Mouse (Mus musculus): ENCODE measurements around the gene Glyatl3.

DNA sequence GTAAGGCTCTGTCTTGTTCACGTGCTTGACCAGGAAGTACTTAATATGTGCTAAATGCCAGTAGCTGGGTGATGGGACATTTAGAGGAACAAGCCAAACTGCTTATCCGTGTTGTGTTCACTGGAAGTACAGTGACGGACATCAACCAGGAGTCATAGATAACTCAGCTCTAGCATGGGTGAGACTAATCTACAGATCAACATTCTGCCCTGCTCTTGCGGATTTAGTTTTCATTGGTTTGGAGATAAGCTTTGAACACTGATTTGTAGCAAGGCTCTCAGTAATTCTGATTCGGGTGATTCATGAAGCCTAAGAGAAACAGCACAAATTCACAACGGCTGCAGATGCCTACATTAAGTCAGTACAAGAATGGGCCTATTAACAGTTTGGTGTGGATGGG lies 32.0 kb downstream of the Glyatl3 start:
- TF ChIP-seq EP300 (IDR thresholded peaks at IDR 0.05; ENCODE audit: low read depth): no peak
- no peak for TF ChIP-seq CTCF (IDR thresholded peaks at IDR 0.05; ENCODE audit: low read depth)

All from heart, postnatal 0 days (tissue).